Mouse (Mus musculus) hindlimb bud, embryonic 11.5 days (tissue): Measurements from ENCODE around the gene Gm3173.
"Not testable (repeated sequence)": the region's sequence is repeated elsewhere in the genome, so short reads cannot be mapped to it uniquely, and the experiment has no call there.

Experiments used
- DNase-seq: peaks from one replicate; pipeline ENCODE4 v3.0.0-alpha.2; 2012; ENCODE audit warnings: low read depth, low spot score; ENCODE audit errors: extremely low spot score

Gene Gm3173

DNA sequence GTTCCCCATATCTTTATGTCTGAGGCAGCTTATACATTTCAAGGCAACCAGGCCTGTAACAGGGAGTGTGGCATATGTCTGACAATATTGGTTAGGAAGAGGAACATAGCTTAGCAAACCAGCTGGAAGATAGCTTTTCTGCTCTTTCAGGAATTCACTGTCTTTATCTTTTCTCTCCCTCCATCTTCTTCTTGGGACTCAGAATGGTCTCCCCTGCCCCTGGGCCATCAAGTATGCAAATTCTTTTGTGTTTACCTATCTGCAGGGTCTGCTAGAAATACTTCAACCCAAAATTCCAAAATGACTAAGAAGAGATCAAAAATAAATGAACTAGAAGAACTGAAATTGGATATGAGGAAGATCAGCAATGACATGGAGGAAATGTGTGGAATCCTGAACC is at the start of gene Gm3173:
Gene Gm3173 (plus strand): TSS at position 301 of the 400 bp plus-strand sequence.
- DNase-seq: not testable (repeated sequence)

DNA sequence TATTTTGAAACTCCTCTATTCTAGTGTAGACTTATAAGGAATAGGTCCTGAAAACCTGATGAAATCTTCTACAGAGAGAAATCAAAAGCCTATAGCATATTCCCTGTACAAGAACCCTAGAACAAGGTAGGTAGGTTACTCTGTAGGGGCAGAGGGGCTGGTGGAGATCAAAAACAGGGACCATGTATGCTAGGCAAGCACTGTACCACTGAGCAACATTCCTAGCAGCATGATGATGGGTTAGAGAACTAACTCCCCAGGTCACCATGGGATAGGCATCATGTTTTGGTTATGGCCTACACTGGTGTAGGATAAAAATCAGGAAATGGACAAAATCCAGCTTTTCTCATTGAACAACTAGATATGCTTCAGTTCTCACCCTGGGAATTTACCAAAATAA is 45.2 kb upstream of the Gm3173 start:
- DNase-seq: not testable (repeated sequence)

DNA sequence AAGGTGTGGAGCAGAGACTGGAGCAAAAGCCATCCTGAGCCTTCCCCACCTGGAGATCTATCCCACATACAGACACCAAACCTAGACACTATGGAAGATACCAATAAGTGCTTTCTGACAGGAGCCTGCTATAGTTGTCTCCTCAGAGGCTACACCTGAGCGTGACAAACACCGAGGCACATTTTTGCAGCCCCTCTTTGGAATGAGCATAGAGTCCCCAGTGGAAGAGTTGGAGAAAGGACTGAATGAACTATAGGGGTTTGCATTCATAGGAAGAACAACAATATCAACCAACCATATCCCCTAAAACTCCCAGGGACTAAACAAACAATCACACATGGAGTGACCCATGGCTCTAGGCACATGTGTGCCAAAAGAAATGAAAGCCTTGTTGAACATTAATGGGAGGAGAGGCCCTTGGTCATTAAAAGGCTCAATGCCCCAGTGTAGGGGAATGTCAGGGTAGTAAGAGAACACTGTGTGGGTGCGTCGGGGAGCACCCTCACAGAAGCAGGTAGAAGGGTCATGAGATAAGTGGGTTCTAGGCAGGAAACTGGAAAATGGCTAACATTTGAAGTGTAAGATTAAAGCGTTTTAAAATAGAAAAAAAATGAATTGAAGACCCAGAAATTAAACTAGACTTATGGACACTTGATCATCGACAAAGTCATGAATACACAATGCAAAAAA is 37.8 kb upstream of the Gm3173 start:
- DNase-seq: not testable (repeated sequence)

DNA sequence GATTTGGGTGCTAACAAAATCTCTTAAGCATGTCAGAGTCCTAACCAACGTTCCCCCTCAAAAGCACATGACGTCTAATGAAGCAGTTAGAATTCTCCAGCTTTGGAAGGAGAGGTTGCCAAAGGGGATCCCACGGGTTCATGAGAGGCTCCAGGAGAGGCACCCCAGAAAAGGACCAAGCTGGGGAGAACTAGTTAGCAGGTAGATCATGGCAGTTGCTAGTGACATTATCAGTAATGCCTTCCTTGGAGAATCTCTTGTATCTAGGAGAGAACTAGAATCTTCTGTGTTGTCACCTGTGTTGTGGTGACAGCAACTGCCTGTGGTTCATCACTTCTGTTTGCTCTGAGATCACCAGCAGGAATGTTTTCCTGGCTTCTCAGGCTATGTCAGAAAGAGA is 33.6 kb upstream of the Gm3173 start, which contains the start of gene Gm3159:
Gene Gm3159 (plus strand): TSS at position 301 of the 400 bp plus-strand sequence.
- not testable (repeated sequence) for DNase-seq

DNA sequence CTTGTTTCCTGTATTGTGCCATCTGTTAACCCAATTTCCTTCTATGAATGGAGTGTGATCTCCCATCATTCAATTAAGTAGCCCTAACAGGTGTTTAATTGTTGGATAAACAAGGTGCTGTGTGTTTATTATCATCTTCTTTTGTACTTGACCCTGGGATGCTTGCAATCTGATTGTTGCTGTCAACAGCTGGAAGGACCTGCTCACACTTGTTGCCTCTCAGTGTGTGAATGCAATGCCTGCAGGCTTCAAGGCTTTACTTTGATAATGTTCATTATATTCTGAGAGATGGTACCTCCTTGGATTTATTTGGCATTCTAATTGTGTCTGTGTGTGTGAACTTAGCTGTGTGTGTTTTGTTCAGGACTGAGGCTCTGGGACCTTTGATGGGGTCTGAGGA is 32.2 kb upstream of the Gm3173 start:
- not testable (repeated sequence) for DNase-seq

DNA sequence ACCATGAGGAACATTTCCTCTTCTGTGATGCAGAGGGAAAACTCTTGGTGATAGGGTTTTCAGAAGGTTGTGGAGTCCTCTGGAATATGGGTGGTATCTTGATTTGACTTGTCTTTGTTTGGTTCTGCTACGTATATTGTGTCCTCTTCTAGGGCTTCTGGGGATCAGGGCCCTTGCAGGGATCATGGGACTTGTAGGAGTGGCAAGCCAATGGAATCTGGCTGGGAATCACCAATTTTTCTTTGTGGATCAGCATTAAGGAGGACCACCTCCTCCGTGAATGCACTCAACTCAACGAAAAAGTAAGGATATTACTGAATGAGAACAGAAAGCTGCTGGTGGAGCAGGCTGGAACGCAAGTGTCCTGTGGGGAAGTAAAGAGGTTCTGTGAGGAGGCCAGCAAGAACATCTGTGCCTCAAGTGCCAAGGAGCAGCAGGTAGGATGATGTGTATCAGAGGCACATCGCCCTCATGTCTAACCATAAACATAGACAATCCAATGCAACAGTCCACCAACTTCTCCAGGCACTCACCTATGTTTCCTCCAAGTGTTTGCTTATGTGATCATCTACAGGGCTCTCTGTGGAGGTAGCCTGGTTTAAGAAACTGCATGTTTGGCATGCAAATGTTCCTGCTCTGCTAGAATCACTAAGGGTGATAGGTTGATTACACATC is 30.5 kb upstream of the Gm3173 start:
- not testable (repeated sequence) for DNase-seq

DNA sequence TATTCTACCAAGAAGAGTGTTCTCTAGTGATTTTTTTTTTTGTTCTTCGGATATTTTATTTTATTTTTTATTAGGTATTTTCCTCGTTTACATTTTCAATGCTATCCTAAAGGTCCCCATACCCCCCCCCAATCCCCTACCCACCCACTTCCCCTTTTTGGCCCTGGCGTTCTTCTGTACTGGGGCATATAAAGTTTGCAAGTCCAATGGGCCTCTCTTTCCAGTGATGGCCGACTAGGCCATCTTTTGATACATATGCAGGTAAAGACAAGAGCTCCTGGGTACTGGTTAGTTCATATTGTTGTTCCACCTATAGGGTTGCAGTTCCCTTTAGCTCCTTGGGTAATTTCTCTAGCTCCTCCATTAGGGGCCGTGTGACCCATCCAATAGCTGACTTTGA is 29.5 kb upstream of the Gm3173 start:
- not testable (repeated sequence) for DNase-seq

DNA sequence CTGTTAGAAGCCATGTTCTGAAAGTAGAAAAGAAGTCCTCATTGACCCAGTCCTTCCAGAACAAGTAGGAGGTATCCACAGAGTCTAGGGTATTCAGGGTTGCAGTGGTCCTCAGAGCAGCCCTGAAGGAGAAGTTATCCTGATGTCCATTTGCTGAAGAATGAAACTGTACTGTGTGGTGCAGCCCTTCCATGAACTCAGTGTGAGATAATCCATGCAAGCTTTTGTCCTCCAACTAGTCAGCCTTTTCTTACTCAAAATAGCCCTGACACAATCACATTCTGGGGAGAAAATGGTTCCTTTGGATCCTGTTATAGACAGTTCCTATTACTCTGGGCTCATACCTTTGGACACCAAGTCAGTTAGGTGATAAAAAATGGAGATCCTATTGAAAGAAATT is 27.0 kb upstream of the Gm3173 start:
- not testable (repeated sequence) for DNase-seq

DNA sequence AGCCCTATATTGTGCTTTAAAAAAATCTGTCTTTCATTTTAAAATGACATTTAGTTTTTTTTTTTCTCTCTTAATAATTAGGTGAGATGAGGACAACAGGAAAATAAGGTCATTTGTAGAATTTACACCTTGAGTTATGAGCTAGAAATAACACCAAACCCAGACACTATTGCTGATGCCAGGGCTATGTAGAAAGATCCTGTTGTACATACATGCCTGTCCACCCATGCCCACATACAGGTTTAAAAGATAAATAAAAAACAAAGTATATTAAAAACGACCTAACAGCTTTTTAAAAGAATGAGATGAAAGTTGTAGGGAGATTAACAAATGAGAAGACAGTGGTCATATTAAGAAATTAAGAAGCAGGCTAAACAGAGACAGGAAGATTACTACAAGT is 20.9 kb upstream of the Gm3173 start:
- not testable (repeated sequence) for DNase-seq

DNA sequence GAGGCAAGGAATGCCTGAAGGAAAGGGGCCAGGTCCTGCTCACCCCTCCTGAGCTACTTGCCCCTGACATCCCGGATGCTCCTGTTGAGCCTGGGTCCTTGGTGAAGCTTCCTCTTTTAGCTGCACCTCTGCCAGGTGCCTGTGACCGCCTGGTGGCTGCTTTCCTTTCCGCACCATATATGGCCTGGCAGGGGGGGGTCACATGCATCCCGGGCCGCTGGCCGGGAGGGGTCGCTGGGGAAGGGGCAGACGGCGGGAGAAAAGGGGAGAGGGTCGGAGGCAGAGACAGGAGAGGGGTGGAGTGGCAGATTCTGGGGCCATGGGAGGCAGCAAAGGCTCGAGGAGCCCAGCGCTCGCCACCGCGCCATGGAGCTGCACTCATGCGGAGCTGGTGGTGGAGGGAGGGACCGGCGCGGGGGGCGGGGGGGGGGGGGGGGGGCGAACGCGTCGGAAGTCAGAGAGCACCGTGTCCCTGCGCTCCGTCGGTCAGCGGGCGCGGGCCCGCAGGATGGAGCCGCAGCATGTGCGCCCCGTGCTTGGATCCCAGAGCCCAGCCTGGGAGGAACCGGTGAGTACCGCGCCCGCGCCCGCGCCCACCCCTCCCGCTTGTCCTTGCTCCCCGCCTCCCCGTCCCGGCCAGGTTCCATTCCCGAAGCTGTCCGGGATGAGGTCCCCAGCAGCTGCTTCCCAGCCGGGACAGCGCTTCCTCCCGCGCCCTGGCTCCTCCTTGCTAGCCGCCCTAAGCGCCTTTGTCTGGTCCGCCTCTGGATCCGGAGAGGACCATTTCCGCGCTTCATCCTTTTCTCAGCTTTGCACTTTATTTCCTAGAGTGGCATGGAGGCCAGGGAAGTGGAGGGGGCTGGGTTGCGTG is 15.6 kb upstream of the Gm3173 start, which contains the start of gene Gm3164:
Gene Gm3164 (plus strand): TSS at position 484 of the 871 bp plus-strand sequence.
- DNase-seq: not testable (repeated sequence)

DNA sequence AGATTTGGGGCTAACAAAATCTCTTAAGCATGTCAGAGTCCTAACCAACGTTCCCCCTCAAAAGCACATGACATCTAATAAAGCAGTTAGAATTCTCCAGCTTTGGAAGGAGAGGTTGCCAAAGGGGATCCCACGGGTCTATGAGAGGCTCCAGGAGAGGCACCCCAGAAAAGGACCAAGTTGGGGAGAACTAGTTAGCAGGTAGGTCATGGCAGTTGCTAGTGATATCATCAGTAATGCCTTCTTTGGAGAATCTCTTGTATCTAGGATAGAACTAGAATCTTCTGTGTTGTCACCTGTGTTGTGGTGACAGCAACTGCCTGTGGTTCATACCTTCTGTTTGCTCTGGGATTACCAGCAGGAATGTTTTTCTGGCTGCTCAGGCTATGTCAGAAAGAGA is 50.7 kb downstream of the Gm3173 start, which contains the start of gene Gm3182:
Gene Gm3182 (plus strand): TSS at position 301 of the 400 bp plus-strand sequence.
- DNase-seq: not testable (repeated sequence)

DNA sequence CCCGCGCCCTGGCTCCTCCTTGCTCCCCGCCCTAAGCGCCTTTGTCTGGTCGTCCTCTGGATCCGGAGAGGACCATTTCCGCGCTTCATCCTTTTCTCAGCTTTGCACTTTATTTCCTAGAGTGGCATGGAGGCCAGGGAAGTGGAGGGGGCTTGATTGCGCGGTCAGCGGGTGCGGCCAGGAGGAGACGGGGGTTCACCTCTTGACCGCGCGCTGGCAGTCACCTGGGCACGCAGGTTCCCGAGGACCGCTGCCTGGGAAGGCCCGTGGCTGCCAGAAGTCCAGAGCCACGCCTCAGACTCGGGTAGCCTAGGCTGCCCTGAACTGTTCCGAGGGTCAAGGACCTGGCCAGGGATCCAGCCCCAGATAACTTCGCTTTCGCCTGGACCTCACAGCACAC is 68.6 kb downstream of the Gm3173 start:
- DNase-seq: not testable (repeated sequence)

DNA sequence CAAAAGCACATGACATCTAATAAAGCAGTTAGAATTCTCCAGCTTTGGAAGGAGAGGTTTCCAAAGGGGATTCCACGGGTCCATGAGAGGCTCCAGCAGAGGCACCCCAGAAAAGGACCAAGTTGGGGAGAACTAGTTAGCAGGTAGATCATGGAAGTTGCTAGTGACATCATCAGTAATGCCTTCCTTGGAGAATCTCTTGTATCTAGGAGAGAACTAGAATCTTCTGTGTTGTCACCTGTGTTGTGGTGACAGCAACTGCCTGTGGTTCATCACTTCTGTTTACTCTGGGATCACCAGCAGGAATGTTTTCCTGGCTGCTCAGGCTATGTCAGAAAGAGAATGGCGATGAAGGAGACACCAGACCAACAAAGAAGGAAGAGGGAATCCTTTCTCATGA is 124.3 kb downstream of the Gm3173 start, which contains the start of gene Gm3047:
Gene Gm3047 (plus strand): TSS at position 301 of the 400 bp plus-strand sequence.
- DNase-seq: not testable (repeated sequence)
